In genomic region chr19:11544383-11544782, GRCm38 (mm10) we compare ENCODE assay signal across 24 mouse cellular contexts. TPM values are rescaled to one million over a fixed set of nuclear protein-coding genes. Genes with fewer than 3 reads are reported as not detected.
"Had no signal": no experiment of that assay in that cellular context is flagged by ENCODE, and none has a peak within 500 bp of the region (broad histone marks: within the 10 kb centered on the region; RNA-seq: fewer than 3 reads in every experiment).

No protein-coding gene starts in this region.

RNA-seq across cellular contexts. Expression of gene Ms4a4d, which starts 7.8 kb away (rescaled TPM):
- total RNA-seq: layer of hippocampus, adult 2 months; layer of hippocampus, postnatal 10 days; layer of hippocampus, postnatal 25 days; left cerebral cortex, adult 2 months; left cerebral cortex, postnatal 14 days; left cerebral cortex, postnatal 36 days had no signal
- polyA plus RNA-seq: hindbrain, embryonic 12.5 days; hindbrain, embryonic 14.5 days; hindbrain, embryonic 16.5 days had no signal

RNA-seq across cellular contexts. Expression of gene Gm8369, which starts 58.6 kb away (rescaled TPM):
- total RNA-seq: gastrocnemius, adult 18-20 months; gastrocnemius, adult 8-10 months; heart, postnatal 25 days; heart, postnatal 4 days had no signal
- polyA plus RNA-seq: heart, embryonic 10.5 days; heart, embryonic 12.5 days; heart, embryonic 14.5 days; heart, embryonic 16.5 days; hindbrain, embryonic 10.5 days; hindbrain, embryonic 12.5 days; hindbrain, embryonic 14.5 days; hindbrain, embryonic 16.5 days; kidney, embryonic 14.5 days; kidney, embryonic 16.5 days; limb, embryonic 10.5 days; limb, embryonic 12.5 days; liver, embryonic 11.5 days; liver, embryonic 13.5 days had no signal
